Comparison of ENCODE assay signal across 25 mouse cellular contexts in the genomic region with DNA sequence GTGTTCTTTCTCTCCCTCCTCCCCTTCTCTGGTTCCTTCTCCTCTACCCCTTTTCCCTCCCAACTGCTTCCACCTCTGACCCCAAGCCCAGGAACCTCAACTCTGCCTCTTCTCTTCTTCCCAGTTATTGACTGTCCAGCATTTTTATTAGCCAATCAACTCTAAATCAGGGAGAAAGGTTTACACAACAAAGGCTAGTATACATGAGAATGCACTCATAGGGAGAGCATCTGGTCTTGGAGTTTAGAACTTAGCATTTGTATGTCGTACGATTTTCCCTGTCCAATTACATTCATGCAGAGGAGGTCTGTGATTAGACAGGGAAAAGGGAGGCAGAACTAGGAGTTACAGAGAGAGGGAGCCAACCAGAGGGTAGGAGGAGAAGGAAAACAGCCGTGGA.
"Had no signal": no experiment of that assay in that cellular context is flagged by ENCODE, and none has a peak within 500 bp of the region (broad histone marks: within the 10 kb centered on the region; RNA-seq: fewer than 3 reads in every experiment).

No protein-coding gene starts in this region.

- H3K27ac ChIP-seq: gastrocnemius, adult 2 months; heart, embryonic 10.5 days; hindbrain, embryonic 10.5 days; hindbrain, embryonic 12.5 days; hindbrain, embryonic 14.5 days; intestine, embryonic 15.5 days; layer of hippocampus, adult 2 months; left cerebral cortex, adult 2 months; limb, embryonic 10.5 days; limb, embryonic 12.5 days had no signal

- H3K27me3 ChIP-seq: heart, embryonic 12.5 days; hindbrain, embryonic 12.5 days; intestine, embryonic 15.5 days; limb, embryonic 12.5 days had no signal

- H3K4me1 ChIP-seq: heart, embryonic 12.5 days; hindbrain, embryonic 10.5 days; hindbrain, embryonic 12.5 days; limb, embryonic 10.5 days; limb, embryonic 12.5 days had no signal

- DNase-seq: gastrocnemius, adult 2 months; gastrocnemius, postnatal 10 days; gastrocnemius, postnatal 25 days; heart, adult 18-20 months; heart, postnatal 10 days; heart, postnatal 4 days; kidney, adult 18-20 months; kidney, adult 8-10 months; kidney, postnatal 10 days; kidney, postnatal 25 days; kidney, postnatal 4 days; liver had no signal

- H3K36me3 ChIP-seq: heart, embryonic 10.5 days; heart, embryonic 12.5 days; hindbrain, embryonic 10.5 days; hindbrain, embryonic 12.5 days; intestine, embryonic 15.5 days; limb, embryonic 10.5 days; limb, embryonic 12.5 days had no signal

- H3K9me3 ChIP-seq: heart, embryonic 10.5 days; hindbrain, embryonic 12.5 days; intestine, embryonic 15.5 days; limb, embryonic 10.5 days; limb, embryonic 12.5 days had no signal

- H3K9ac ChIP-seq: heart, embryonic 12.5 days; hindbrain, embryonic 12.5 days; hindbrain, embryonic 14.5 days; intestine, embryonic 15.5 days; limb, embryonic 12.5 days had no signal

- H3K4me3 ChIP-seq: gastrocnemius, adult 2 months; heart, embryonic 10.5 days; heart, embryonic 12.5 days; hindbrain, embryonic 10.5 days; hindbrain, embryonic 12.5 days; intestine, embryonic 15.5 days; layer of hippocampus, adult 2 months; left cerebral cortex, adult 2 months; limb, embryonic 10.5 days; limb, embryonic 12.5 days had no signal

- ATAC-seq: hindbrain, embryonic 16.5 days; inflammation-experienced regulatory T-cells, adult 6 months; intestine, embryonic 15.5 days; intestine, postnatal 0 days had no signal
